Mouse (Mus musculus): ENCODE results near the gene Lipc.

Gene Lipc

DNA sequence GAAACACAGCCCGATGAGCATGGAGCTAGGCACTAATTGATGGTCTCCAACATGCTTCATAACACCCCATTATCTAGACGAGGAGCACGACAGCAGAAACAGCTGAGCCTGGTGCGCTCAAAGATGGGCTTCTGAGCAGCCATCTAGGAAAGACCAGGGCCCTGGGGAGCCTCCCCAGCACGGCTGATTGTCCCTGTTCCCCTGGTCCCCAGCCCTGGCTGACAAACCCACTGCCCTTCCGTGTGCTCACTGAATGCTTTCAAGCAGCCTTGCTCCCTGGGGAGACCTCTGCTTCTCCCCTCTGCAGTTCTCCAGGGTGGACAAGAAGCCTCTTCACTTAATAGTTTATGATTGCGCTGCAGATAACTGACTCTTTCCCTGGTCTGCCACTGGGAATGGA is 35.5 kb downstream of the Lipc start:
- in situ Hi-C loops (cut with MboI, MseI) = no loop called here

DNA sequence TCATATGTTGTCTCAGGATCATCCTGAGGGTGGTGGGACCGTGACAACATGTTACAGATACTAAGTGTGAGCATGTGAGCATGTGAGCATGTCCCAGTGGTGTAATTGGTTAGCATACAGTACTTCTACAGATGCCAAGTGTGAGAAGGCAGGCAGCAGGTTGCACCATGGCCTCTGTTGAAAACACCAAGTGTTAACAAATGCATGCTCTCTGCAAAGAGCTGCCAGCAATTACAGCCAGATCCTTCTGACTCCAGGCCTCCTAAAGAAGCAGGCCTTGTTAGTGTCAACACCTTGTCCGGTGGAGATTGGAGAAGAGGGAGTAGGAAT is 36.7 kb downstream of the Lipc start:
- in situ Hi-C loops (cut with MboI, MseI) = no loop called here

DNA sequence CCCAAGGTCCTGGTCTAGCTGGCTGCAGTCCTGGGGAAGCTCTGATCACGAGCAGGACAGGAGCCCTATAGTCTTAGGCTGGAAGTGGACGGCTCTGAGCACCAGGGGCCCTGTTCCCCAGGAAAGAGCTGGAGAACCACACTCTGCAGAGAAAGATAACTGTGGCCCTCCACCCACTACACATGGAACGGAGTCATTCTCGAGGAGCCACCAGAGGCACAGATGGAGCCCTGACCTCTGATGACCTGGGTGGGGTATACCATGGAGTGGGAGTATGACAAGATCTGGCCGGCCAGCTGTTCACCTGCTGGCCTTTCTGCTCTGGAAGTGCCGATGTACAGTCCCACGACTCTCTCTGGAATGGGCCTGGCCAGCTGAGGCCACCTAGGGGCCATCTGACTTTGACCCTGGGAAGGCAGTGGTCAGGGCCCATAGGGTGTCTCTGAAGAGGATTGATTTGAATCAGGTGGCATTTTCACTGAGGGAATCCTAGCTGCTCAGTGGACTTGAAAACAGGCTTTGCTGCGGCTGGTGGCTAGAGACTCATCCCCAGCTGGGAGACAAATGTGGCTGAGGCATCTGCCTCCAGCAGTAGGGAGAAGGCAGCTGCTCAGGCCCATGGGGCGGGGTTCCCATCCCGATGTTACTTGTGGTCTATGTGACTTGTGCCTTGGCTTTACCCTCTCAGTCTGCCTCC is 37.2 kb downstream of the Lipc start:
- in situ Hi-C loops (cut with MboI, MseI) = no loop called here

DNA sequence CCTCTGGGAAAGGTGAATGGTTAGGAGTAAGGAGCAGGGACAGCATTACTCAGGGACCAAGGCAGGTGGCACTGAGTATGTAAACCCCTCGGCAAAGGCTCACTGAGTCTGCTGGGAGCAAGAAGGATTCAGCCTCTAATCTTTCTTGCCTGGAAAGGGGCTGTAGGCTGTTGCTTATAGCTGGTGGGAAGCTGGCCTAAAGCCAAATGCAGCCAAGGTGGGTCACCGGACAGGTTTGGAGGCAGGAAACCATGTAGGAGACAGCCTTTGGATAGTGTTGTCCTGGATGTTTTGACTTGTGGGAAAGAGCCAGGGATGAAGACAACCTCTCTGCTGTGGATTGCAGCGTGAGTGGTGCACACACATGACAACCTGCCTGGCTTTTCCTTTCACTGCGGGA is 40.9 kb downstream of the Lipc start:
- in situ Hi-C loops (cut with MboI, MseI) = no loop called here

DNA sequence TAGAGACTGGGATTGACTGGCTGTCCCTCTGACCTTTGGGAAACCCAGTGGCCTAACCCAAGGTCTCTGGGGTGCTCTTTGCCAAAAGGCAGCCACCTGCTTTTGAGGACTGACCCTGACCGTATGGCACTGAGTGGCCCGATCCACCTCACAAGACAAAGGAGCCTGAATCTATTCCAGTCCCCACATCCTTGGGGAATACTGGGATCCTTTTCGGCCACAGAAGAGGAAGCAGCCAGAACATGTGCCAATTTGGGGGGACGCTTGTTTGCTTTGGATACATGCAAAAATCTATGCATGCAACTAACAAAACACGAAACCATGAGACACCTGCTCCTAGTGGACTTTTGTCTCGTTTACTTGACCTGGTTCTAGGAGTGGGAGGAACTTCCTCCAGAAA is 41.7 kb downstream of the Lipc start:
- in situ Hi-C loops (cut with MboI, MseI) = no loop called here

DNA sequence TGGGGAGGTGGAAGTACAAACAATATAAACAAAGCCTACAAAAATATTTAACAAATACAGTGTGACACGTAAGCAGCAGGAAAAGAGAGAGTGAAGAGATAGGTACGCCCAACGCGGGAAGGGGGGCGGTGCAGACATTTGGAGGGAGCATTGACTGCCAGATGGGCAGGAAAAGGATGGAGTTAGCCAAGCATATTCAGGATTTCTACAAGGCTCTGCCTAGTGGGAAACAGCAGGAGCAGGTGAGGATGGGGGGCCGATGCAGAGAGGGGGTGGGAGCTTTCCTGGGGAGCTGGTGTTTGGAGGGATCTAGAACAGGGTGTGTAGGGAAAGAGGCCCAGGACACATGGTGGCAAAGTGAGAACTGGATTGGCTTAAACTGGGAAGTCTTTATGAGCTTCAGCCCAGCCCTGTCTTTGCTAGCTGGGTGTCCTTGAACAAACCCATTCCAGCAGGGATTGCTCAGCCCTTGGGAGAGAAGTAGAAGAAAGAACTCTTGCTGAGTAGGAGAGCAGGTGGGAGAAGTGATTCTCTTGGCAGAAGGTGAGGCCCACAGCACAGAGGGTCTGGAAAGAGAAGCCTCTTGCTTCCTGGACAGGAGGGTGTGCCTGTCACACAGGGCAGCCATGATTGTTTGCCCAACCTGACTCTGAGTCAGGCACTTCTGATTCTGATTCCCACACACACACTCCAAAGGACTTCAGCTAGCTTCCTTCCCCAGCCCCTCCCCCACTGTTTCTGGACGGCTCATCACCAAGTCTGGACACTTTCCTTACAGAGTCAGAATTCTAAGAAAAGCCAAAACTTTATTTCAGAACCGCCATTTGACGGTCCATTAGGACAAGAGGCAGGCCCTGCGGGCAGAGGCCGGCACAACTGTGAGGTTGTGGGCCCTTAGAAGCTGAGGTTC is 49.0 kb downstream of the Lipc start:
- in situ Hi-C loops (cut with MboI, MseI) = no loop called here

DNA sequence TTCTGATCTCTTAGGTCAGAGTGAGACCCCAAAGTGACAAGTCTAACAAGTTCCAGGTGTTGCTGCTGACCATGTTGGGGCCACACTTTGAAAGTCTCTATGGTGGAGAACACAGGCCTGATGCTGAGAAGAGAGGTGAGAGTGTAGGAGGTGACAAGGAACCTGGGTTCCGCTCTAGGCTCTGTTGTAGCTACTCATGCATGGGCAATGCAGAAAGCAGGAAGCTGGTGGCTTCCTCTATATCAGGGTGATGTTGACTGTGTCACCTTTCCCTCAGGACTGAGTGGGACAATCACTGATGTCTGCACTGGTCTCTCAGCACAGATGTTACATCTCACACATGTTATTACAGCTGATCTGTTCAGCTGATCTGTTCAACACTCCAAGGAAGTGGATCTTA is 57.8 kb downstream of the Lipc start:
- in situ Hi-C loops (cut with MboI, MseI) = loop anchor here in 1 of 2 experiments (10.0 kb wide), 1 partner anchor 1619 kb away; no protein-coding TSS in a partner anchor

DNA sequence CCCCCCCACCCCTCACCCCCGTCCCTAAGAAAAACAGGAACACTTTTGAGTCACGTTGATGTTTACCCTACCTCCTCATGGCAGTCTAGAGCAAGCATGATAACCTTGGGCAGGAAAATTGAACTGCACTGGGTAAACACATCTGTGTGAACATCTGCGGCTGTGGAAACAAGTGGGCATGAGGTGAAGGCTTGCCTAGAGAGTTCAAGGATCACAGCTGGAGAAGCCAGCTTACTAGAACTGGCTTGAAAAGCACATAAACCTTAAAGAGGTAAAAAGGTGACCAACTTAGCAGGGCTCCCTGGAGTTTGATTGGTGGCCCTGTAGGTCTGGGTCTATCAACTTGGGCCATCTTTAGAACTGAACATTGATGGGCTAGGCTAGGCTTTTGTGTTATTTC is 58.5 kb downstream of the Lipc start:
- in situ Hi-C loops (cut with MboI, MseI) = loop anchor here in 1 of 2 experiments (10.0 kb wide), 1 partner anchor 1619 kb away; no protein-coding TSS in a partner anchor

DNA sequence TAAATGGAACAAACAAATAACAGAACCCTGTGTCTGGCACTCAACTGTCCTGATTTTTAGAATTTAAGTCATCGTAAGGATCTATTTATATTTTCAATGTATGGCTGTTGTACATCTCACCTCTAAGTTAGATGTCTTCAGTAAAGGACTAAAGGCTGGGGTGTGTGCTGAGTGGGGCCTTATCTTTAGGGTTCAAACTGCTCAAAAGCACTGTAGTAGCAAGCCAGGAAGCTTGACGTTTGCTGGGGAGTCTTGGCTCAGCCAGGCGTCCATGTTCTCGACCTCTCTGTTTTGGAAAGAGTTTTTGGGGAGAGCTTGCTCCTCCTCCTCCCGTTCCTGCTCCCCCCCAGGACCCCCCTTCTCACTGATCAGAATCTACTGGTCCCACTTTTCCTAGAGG is 59.4 kb downstream of the Lipc start:
- in situ Hi-C loops (cut with MboI, MseI) = loop anchor here in 1 of 2 experiments (10.0 kb wide), 1 partner anchor 1618 kb away; no protein-coding TSS in a partner anchor

DNA sequence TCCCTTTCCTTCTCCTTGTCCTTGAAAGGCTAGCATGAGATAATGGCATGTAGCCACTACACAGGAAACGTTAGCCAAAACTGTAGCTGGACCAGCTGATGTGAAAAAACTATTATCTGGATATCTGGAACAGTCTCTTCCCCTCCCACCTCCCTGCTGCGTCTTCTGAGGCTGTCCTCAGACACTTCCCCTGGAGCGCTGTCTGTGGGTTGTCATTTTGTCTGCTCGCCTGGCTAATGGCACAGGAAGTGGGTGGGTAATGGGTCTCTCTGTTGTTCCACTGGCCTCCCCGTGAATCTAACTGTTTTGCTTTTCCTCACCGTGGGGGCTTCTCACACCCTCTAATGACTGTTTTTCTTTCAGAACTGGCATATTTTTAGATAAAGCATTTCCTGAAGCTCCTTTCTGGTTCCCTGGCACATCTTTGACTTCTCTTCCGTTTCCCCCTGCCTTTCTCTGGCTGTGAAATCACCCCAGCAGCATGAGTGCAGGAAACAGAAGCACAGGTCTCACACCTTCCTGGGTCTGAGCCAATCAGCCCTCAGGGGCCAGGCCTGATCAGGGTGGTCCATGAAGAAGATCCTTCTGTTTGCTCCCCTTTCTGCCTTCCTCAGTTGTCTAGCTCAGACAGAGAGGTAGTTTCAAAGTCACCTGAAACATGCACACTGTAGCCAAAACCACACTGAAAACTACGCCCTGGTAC is 60.4 kb downstream of the Lipc start:
- in situ Hi-C loops (cut with MboI, MseI) = loop anchor here in 1 of 2 experiments (10.0 kb wide), 1 partner anchor 1617 kb away; no protein-coding TSS in a partner anchor

DNA sequence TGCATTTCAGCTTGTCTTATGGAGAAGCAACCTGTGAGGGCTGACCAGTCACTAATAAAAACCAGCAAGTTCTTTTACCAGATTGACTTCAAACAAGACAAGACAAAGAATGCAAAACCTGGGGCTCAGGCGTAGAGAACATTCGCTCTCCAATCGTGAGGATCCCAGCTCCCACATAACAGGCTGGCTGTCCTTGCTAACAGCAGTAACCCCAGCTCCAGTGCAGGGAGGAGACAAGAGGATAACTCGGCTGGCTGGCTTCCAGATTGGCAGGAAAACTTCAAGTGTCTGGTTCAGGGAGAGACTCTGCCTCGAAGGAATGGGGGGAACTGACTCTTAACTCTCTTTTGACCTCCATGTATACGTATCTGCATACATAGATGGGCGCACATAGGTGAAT is 61.3 kb downstream of the Lipc start:
- in situ Hi-C loops (cut with MboI, MseI) = loop anchor here in 1 of 2 experiments (10.0 kb wide), 1 partner anchor 1616 kb away; no protein-coding TSS in a partner anchor

DNA sequence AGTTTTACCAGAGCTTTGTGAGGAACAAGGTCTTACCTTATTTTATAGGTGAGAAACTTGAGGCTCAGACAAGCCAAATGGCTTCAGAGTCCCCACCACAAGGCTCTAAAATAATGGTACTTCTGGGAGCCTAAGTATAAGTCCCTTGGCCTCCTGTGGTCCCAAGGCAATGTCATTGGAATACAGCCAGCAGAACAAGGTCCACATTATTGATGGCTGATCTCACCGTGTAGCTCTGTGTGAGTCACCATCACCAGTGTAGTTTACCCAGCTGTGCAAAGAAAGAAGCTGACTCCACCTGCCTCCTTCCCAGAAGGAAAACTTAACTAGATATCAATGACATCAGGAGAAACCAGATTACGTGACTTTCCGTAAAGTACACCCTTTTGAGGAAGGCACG is 63.1 kb downstream of the Lipc start:
- in situ Hi-C loops (cut with MboI, MseI) = no loop called here

DNA sequence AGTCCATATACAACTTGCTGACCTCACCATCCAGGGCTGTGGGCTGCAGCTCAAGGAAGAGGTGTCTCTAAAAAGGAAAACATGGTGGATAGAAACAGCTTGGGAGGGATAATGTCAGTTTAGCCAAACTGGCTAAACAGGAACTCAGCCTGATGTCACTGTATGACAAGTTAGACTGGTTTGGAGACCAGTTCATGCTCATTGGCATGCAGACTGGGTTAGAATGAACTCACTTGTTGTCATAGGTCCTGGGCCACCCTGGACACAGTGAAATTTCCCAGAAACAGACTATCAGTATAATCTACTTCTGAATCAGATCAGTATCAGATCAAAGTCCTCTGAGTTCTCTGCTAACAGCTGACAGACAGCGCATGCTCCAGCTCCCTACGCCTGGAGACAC is 63.5 kb downstream of the Lipc start:
- in situ Hi-C loops (cut with MboI, MseI) = no loop called here

DNA sequence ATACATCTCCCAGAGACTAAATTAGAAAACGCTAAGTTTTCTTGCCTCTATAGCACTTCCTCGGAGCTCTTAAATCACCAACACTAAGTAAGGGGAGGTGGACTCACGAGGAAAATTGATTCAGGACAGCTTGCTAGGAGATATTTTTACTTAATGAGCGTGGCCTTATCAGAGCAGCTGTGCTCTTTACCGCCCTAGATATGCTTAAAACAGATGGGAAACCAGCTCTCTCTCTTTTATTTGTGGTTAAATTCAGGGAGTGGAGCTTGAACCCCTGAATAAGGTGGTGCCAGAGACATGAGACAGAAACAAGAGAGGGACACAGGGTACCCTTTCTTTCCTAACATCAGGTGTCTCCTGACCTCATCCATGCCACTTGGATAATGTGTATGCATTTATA is 70.0 kb downstream of the Lipc start:
- in situ Hi-C loops (cut with MboI, MseI) = no loop called here

DNA sequence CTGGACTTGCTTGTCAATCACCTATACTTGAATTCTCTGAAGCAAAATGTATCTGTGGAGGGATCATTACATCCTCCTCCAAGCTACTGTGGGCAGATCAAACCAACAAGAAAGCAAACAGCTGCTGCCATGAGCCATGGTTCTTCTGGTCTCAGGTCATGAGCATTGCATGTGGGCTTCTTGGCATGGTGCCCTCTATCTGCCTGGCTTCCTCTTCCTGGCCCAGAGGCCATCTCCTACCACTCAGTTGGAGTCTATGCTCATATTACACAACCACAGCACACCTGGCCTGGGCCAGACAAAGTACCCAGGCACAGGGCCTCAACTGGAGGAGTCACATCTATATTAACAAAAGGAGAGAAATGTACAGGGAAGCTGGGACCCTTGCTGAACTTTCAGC is 73.2 kb downstream of the Lipc start:
- in situ Hi-C loops (cut with MboI, MseI) = no loop called here

DNA sequence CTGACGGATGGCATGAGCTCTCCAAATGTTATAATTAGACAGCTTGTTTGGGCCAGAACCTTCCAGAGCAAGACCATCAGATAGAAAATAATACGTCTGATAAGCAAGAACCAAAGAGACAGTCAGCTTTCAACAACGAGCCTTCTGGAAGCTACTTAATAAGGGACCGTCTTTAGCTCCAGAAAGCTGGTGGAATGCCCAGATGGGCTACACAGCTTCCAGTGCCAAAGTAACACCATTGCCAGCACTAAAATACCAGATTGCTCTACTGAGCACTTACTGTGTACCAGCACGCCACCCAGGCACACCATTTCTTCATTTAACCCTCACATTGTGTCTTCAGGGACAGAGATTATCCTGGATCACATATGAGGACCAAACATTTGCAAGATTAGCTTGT is 73.9 kb downstream of the Lipc start:
- in situ Hi-C loops (cut with MboI, MseI) = no loop called here

DNA sequence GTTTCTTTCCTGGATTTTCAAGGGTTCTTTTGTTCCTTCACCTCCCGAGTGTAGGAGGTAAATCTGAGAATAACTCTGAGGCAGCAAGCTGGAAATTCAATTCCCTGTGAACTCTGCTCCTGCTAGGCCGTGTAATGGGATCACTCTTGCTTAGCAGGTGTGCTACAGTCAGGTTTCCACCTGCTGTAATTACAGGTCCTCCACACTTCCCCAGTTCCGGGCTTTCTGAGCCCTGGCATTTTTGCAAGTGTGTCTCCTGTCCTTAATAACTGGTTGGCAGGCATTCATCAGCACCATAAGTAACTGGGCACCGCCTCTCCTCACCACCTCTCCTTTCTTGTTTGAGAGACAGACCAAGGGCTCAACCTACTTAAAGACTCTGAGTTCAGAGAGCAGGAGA is 76.5 kb downstream of the Lipc start:
- in situ Hi-C loops (cut with MboI, MseI) = no loop called here

DNA sequence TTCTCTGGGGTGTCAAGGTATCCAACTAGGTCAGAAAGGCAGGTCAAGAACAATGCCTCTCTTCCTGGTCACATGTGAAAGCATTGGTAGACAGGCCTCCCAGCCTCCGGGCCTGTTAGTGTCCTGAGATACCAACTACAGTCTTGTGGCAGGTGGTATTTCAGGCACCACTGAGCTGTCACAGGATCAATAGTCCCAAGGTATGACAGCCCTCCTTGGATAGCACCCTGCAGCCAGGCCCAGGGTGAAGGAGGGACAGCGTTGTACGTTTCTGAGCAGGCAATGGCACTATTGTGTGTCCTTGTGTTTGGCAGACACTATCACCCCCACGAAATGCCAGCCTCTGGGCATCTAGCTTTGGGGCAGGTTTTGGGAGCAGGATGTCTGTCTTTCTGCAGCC is 77.0 kb downstream of the Lipc start:
- in situ Hi-C loops (cut with MboI, MseI) = no loop called here

DNA sequence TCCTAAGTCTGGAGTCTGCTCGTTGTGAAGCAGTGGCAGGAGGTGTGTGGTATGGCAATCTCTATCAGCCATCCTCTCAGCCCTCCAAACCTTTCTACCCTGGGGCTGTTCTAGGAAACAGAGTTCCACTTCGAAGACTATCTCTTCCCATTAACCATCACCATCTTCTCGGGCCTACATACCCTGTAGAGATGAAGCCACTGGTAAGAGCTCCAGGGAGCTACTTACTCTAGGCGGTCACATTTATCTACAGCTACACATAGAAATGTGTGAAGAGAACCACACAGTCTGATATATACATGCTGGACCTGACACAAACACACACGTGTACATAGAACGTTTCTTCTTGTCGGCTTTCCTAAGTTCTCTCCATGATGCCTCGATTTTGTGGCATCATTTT is 79.4 kb downstream of the Lipc start:
- in situ Hi-C loops (cut with MboI, MseI) = no loop called here

DNA sequence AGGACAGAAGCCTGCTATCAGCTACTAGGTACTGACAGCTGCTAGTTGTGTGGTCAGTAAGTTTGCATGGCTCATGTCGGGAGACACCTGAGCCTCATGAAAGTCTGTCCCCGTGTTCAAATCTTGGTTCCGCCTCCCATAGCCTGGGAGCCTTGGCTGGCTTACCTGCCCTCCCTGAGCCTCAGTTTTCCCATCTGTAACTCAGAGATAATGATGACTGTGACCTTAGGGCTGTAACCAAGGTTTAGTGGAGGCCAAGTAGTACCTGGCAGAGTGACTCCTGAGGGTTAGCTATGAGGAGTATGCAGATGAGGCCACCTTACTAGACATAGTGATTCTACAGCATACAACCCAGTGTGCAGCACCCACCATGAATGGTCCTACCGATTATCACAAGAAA is 81.7 kb downstream of the Lipc start:
- in situ Hi-C loops (cut with MboI, MseI) = no loop called here

DNA sequence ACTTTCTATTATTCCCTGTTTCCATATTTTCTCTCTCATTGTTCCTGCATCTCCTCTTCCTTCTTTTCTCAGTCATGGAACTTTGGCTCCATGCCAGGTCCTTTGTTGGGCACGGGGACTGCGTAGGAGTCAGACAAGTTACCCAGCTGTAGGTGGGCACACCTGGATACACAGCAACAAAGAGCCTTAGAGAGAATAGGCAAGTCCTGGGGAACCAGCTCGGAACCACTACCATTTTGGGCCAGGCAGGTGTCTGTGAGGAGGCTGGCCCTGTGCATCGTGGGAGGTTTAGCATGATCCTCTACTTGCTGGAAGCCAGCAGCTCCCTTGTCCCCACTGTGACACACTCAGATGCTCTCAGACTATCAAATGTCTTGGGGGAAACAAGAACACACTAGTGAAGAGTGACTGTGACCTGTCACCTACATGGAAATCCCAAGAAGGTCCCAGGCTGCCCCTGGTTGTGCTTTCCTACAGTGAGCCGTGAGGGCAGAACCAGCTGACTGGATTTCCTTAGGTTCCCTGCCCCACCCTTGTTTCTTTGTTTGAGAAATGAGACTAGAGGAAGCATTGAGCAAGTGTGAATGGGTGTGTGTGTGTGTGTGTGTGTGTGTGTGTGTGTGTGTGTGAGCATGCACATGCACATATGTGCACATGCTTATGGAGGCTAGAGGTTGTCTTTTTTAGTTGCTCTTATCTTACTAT is 82.7 kb downstream of the Lipc start:
- in situ Hi-C loops (cut with MboI, MseI) = no loop called here

DNA sequence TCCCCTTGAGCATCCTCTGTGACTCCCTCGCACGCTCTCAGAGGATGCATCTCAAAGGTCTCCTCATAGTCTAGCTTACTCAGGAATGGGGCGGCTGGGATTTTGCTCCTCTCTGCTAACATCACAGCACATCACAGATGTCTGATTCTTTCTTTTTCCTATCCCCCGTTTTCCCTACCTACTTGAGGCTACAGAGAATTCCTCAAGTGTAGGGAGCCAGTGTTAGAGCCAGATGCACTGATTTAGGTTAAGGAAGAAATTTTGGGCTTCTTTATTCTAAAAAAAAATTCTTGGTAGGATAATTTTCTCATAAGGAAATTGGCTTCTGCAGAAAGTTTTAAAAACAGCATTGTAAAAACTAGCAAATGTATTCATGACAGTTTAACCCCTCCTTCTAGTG is 84.6 kb downstream of the Lipc start:
- in situ Hi-C loops (cut with MboI, MseI) = no loop called here

Data from T-helper 17 cell (primary cell).